Mouse (Mus musculus) regulatory T cell (primary cell): ENCODE data around the gene 9530077C05Rik.
"Not testable (repeated sequence)": the region's sequence is repeated elsewhere in the genome, so short reads cannot be mapped to it uniquely, and the experiment has no call there.

Source experiments
- in situ Hi-C: fragments of 300-600 bp; cut with MboI, MseI; formaldehyde crosslinking; loops from one replicate; pipeline ENCODE4 v1.15.1; 2025; ENCODE audit warnings: high pct_unique_total_duplicates

The 9530077C05Rik gene

DNA sequence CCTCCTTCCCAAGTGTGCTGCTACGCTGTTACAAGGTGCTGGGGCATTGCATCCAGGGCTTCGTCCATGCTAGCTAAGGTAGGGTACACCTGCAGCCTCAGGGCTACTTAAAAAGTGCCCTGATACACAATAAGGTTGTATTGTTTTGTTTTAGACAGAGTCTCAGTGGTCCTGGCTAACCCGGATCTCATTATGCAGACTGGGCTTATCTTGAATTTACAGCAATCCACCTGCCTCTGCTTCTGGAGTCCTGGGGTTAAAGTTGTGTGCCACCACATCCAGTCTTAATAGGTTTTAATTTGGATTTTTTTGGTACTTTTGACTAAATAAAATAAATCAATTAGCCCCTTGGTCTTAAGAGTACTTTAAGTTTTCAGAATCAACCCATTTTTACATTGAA lies 8.6 kb downstream of the 9530077C05Rik start:
- in situ Hi-C loops: no loop called here

DNA sequence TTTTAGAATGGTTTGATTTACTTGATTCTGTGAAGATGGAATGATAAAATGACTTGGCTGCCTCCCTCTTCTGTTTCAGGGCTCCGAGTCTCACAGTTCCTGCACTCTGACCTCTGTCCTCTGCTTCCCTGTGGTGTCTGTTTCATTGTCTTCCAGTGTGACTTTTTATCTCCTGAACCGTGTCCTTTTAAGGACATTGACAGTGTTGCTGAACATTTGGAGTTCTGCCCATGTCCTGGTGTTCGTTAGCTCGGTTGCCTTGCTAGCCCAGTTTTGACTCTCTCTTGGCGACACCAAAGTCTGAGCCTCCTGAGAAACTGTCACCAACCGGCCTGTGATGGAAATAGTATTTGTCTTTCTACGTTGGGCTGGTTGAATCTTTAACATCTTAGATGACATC lies 9.2 kb downstream of the 9530077C05Rik start:
- in situ Hi-C loops: no loop called here

- in situ Hi-C loops: no loop called here
These were observed 11.2 kb downstream of the 9530077C05Rik start for GRCm38 (mm10) chr9:22422559-22422958.

GRCm38 (mm10) chr9:22423507-22423906 lies 12.2 kb downstream of the 9530077C05Rik start:
- in situ Hi-C loops: no loop called here

DNA sequence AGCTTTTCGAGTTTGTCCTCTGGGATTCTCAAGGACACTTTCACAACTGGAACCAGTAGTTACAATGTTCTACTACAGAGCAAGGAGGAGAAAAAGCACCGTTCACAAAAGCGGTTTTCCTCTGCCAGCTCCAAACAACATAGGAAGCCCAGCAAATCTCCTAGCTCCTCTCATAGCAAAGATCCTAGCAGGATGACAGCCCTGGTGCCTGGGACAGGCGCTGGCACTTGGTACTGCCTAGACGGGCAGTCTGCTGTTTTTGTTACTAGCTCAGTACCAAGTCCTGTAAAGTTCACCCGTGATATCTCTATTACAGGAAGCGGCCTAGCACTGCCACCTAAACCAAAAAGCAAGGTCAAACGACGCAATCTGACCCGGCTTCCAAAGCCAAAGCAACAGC lies 12.9 kb downstream of the 9530077C05Rik start:
- in situ Hi-C loops: no loop called here

- in situ Hi-C loops: no loop called here
These were observed 13.4 kb downstream of the 9530077C05Rik start for GRCm38 (mm10) chr9:22424719-22425118.

- in situ Hi-C loops: no loop called here
These were observed 16.8 kb downstream of the 9530077C05Rik start for GRCm38 (mm10) chr9:22428028-22428665.

DNA sequence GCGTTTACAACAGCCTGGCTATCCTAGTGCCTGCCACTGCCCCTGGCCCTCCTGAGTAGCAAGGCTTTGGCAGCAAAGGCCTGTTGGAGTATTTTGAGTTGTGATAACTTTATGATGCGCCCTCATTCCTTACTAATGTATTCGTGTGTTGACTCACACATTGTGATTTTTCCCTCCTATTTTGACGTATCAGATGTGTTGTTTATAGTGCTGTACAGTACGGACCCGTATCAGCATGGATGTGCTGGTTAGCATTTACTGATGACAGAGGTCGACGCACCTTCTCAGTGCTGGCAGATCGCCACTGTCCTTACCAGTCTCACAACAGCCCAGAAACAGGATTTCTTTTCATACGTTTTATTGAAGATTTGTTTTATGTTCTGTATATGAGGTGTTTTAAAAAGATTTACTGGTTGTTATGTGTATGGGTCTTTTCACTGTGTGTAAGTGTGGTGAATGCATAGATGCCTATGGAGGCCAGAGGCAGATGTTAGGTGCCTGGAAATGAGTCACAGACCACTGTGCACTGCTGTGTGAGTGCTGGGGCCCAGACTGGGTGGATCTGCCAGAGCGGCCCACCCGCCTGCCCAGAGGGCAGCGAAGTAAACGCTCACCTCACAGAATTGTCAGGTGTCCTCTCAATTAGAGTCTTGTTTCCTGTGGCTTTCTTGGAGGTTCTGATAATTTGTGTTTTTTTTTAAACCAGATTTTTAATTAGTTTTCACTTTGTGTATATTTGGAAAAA lies 17.5 kb downstream of the 9530077C05Rik start:
- in situ Hi-C loops: no loop called here

DNA sequence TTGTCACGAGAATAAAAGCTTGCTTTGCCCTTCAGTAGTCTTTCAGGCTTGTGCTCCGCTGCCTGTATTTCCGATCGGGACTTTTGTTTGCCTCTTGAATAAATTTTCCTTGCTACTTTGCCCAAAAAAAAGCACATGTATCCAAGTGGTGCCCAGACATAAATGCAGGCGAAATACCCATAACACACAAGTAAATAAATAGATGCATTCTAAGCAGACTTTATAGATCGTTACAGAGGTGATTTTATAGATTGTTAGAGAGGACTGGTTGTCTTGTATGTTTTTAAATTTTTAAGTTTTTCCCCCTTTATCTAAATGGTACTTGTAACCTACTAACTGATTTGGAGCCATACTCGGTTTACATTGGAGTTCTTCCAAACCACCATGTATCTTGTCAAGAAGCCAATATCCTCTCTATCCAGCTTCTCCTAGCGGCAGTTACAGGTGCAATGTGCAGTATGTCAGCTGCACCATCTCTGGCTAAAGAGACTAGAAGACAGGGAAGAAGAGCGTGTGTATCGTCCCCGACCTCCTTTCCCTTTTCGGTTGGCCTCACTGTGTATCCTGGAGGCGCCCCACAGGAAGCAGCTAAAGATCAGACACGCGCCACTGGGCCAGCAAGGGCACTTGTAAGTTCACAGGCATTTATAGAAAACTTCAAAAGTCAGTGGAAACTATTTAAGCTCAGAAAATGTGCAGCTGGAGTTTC lies 18.4 kb downstream of the 9530077C05Rik start:
- in situ Hi-C loops: no loop called here

DNA sequence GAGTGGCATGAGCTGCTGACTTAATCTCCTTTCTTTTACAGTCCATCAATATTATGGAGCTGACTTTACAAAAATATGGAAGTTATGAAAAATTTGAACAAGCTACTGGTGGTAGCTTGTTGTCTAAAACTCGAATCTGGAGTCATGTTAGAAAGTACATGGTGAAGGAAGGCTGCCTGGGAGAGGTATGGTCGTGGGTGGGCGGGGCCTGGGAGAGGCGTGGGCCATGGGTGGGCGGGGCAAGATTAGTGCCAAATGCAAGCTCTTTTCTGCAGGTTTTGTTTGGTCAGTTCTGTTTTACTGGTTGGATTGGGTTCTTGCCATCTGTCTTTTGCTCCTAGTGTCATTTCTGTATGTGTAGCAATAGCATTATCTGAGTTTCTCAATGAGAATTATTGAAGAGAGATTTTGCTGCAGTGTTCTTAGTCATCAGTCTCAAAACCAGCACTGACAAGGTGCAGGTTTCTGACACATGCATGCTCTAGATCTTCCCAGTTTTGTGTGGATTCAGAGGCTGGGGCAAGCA lies 19.1 kb downstream of the 9530077C05Rik start:
- in situ Hi-C loops: no loop called here

DNA sequence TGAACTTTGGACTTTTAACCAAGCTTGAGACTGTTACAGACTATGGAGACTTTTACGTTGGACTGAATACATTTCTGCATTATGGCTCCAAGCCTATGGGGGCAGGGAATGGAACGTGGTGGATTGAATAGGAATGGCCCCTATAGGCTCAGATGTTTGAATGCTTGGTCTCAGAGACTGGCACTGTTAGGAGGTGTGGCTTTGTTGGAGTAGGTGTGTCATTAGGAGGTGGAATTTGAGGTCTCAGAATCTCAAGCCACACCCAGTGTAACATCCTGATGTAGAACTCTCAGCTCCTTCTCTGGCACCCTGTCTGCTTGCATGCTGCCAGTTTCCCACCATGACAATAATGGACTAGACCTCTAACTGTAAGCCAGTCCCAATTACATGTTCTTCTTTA lies 21.9 kb downstream of the 9530077C05Rik start:
- in situ Hi-C loops: no loop called here

DNA sequence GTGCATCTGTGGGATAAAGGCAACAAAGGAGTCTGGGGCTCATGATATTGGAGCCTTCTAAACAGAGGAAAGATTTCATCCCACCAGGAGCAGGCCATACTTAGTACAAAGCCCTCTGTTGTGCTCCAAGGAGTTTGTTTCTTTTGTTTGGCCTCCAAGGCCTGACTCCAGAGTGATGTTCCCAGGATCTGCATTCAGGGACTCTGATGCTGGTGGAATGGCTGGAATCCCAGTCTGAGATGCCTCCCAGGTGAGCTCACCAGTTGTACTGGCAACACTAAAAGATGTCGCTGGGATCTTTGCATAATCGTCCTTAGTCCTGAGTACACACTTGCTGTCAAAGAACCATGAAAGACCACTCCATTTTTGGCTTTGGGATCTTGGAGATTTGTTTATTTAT lies 22.8 kb downstream of the 9530077C05Rik start:
- in situ Hi-C loops: no loop called here

DNA sequence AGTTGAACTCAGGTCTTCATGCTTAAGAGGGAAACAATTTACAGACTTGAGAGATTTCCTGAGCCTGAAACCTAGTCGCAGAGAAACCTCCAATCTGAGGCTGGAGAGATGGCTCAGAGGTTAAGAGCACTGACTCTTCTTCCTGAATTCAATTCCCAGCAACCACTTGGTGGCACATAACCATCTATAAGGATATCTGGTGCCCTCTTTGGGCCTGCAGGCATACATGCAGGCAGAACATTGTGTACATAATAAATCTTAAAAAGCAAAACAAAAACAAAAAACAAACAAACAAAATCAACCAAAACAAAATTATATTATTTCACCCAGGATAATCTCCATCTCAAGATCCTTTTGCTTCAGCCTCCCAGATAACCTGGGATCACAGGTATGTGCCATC lies 27.5 kb downstream of the 9530077C05Rik start:
- in situ Hi-C loops: no loop called here

DNA sequence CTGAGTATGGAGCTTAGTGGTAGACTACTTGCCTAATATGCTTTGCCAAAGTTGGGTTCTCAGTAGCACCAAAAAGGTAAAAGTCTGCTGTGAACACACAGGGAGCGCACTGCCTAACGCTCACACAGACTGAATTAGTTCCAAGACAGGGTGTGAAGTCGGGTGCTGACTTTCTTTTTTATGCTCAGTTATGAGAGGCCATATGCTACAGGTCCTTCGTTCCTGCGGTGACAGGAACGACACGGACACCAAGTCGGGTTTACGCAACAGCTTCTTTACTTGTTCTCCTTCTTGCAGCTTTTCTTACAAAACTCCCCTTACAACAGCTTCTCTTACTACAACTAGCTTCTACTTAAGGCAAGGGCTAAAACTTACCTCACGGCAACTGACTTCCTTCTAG lies 31.8 kb downstream of the 9530077C05Rik start:
- in situ Hi-C loops: loop anchor here (5.0 kb wide), 1 partner anchor 61 kb away; no protein-coding TSS in a partner anchor

DNA sequence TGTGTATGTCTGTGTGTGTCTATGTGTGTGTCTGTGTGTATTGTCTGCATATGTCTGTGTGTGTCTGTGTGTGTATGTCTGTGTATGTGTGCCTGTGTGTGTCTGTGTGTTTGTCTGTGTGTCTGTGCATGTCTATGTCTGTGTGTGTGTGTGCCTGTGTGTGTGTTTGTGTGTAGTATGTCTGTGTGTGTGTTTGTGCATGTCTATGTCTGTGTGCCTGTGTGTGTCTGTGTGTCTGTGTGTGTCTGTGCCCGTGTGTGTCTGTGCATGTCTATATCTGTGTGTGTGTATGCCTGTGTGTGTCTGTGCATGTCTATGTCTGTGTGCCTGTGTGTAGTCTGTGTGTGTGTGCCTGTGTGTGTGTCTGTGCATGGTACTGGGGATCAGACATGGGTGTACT lies 33.8 kb downstream of the 9530077C05Rik start:
- in situ Hi-C loops: no loop called here

- in situ Hi-C loops: no loop called here
These were observed 35.9 kb downstream of the 9530077C05Rik start for GRCm38 (mm10) chr9:22447213-22447612.

DNA sequence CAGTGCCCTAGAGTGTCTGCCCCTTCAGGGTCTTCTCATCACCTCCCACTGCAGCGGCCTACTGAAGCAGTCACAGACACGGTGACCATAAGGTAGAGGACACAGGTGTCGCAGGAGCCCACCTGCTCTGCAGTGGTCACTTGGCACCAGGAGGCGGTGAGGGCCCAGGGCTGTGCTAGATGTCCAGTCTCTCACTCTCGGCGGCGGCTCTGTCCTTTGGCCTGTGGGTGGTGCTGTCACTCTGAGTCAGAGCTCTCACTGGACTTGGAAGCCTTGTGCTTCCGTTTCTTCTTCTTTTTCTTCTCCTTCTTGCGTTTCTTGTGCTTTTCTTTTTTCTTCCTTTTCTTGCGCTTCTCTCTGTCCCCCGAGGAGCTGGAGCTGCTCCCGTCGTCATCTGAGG lies 37.1 kb downstream of the 9530077C05Rik start:
- in situ Hi-C loops: no loop called here

- in situ Hi-C loops: no loop called here
These were observed 37.9 kb downstream of the 9530077C05Rik start for GRCm38 (mm10) chr9:22449209-22449608.

- in situ Hi-C loops: no loop called here
These were observed 41.4 kb downstream of the 9530077C05Rik start for GRCm38 (mm10) chr9:22452697-22453096.

DNA sequence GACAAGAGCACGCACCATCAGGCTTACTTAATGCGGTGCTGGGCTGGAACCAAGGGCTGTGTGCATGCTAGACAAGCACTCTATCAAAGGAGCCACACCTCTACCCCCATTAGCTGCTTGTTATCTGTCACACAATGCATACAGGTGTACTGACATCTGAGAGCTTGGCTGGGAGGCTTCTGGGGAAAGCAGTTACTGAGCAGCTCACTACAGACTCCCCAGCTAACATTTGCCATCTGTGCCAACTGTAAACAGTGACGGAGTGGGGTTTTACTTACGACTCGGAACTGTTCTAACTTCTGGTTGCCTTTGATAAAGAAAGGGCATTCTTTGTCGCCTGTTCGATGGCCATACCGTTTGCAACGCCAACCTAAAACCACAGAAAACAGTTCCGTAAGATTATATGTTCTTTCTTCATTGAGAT lies 42.2 kb downstream of the 9530077C05Rik start:
- in situ Hi-C loops: no loop called here

DNA sequence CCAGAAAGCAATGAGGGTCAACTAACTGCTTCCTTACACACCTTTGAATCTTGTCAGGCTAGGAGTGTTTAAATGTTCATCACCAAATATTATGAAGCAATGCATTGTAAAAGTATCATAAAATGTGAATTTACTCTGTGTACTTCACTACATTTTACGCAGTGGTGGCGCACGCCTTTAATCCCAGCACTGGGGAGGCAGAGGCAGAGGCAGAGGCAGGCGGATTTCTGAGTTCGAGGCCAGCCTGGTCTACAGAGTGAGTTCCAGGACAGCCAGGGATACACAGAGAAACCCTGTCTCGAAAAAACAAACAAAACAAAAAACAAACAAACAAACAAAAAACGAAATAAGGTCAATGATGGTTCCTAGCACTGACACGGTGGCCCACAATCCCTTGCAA lies 42.7 kb downstream of the 9530077C05Rik start, which contains the start of gene Gm17545:
TSS of gene Gm17545 (plus strand) at position 301 of the 400 bp plus-strand sequence.
- in situ Hi-C loops: not testable (repeated sequence)

GRCm38 (mm10) chr9:22455041-22455440 lies 43.7 kb downstream of the 9530077C05Rik start:
- in situ Hi-C loops: no loop called here
